Mouse (Mus musculus): ENCODE data around the gene Sgsm1.

Gene Sgsm1

GRCm38 (mm10) chr5:113214455-113214854 lies 96.1 kb downstream of the Sgsm1 start:
- DNase-seq = no peak

GRCm38 (mm10) chr5:113214041-113214440 lies 96.5 kb downstream of the Sgsm1 start:
- DNase-seq = no peak

GRCm38 (mm10) chr5:113212156-113212835 lies 98.3 kb downstream of the Sgsm1 start:
- no peak for DNase-seq

GRCm38 (mm10) chr5:113210314-113210713 lies 100.3 kb downstream of the Sgsm1 start:
- no peak for DNase-seq

- DNase-seq = no peak
Measured at GRCm38 (mm10) chr5:113209898-113210297, 100.7 kb downstream of the Sgsm1 start.

- no peak for DNase-seq
Measured at GRCm38 (mm10) chr5:113209401-113209750, 101.2 kb downstream of the Sgsm1 start.

GRCm38 (mm10) chr5:113208622-113209400 lies 101.8 kb downstream of the Sgsm1 start:
- DNase-seq = no peak

- DNase-seq = no peak
Measured at GRCm38 (mm10) chr5:113208048-113208447, 102.5 kb downstream of the Sgsm1 start.

GRCm38 (mm10) chr5:113206670-113207352 lies 103.8 kb downstream of the Sgsm1 start:
- no peak for DNase-seq

GRCm38 (mm10) chr5:113204193-113204592 lies 106.4 kb downstream of the Sgsm1 start:
- no peak for DNase-seq

GRCm38 (mm10) chr5:113199772-113200134 lies 110.8 kb downstream of the Sgsm1 start:
- DNase-seq = no peak

- no peak for DNase-seq
Measured at GRCm38 (mm10) chr5:113199126-113199771, 111.3 kb downstream of the Sgsm1 start.

- no peak for DNase-seq
Measured at GRCm38 (mm10) chr5:113196916-113197794, 113.4 kb downstream of the Sgsm1 start.

- no peak for DNase-seq
Measured at GRCm38 (mm10) chr5:113195907-113196306, 114.7 kb downstream of the Sgsm1 start.

GRCm38 (mm10) chr5:113195451-113195850 lies 115.1 kb downstream of the Sgsm1 start:
- no peak for DNase-seq

- DNase-seq = no peak
Measured at GRCm38 (mm10) chr5:113193762-113194161, 116.8 kb downstream of the Sgsm1 start.

All from liver (tissue).